Mouse (Mus musculus): Measurements from ENCODE around the gene Lats2. TPM values are rescaled to one million over a fixed set of nuclear protein-coding genes. Genes with fewer than 3 reads are reported as not detected.
"Not testable (repeated sequence)": the region's sequence is repeated elsewhere in the genome, so short reads cannot be mapped to it uniquely, and the experiment has no call there.

Lats2 gene
- total RNA-seq (2015) (9.3 and 16.9 TPM in 2 replicates), total RNA-seq (2017) (8.1 and 8.2 TPM in 2 replicates)

- no peak for ATAC-seq (replicated peaks; ENCODE audit: poor library complexity)
Measured at GRCm38 (mm10) chr14:57758237-57758636, at the start of gene Lats2. TSS of gene Lats2 (minus strand) at chr14:57758388.

- no peak for ATAC-seq (replicated peaks; ENCODE audit: poor library complexity)
Measured at GRCm38 (mm10) chr14:57803731-57804130, 45.5 kb upstream of the Lats2 start.

GRCm38 (mm10) chr14:57797991-57798931, 40.1 kb upstream of the Lats2 start, which contains the start of gene Sap18:
TSS of gene Sap18 (plus strand) at chr14:57798180.
- ATAC-seq (replicated peaks; ENCODE audit: poor library complexity) = peak; percentile 100

- ATAC-seq (replicated peaks; ENCODE audit: poor library complexity) = no peak; the same call in 1 of the 2 replicates
Measured at GRCm38 (mm10) chr14:57797551-57797950, 39.4 kb upstream of the Lats2 start.

- ATAC-seq (replicated peaks; ENCODE audit: poor library complexity) = no peak
Measured at GRCm38 (mm10) chr14:57791171-57791570, 33.0 kb upstream of the Lats2 start.

- ATAC-seq (replicated peaks; ENCODE audit: poor library complexity) = no peak
Measured at GRCm38 (mm10) chr14:57789759-57790158, 31.6 kb upstream of the Lats2 start.

- no peak for ATAC-seq (replicated peaks; ENCODE audit: poor library complexity)
Measured at GRCm38 (mm10) chr14:57789311-57789710, 31.1 kb upstream of the Lats2 start.

- no peak for ATAC-seq (replicated peaks; ENCODE audit: poor library complexity)
Measured at GRCm38 (mm10) chr14:57787406-57787805, 29.2 kb upstream of the Lats2 start.

GRCm38 (mm10) chr14:57772157-57772815, 14.1 kb upstream of the Lats2 start:
- peak; percentile 88 for ATAC-seq (replicated peaks; ENCODE audit: poor library complexity)

GRCm38 (mm10) chr14:57769102-57769501, 10.9 kb upstream of the Lats2 start:
- ATAC-seq (replicated peaks; ENCODE audit: poor library complexity) = peak; percentile 61

GRCm38 (mm10) chr14:57760447-57761412, 2.5 kb upstream of the Lats2 start:
- no peak for ATAC-seq (replicated peaks; ENCODE audit: poor library complexity)

GRCm38 (mm10) chr14:57756094-57756493, 2.1 kb downstream of the Lats2 start:
- peak; percentile 66 for ATAC-seq (replicated peaks; ENCODE audit: poor library complexity)

GRCm38 (mm10) chr14:57755661-57756060, 2.5 kb downstream of the Lats2 start:
- ATAC-seq (replicated peaks; ENCODE audit: poor library complexity) = peak; percentile 32; the same call in 1 of the 2 replicates

GRCm38 (mm10) chr14:57753351-57753992, 4.7 kb downstream of the Lats2 start:
- peak; percentile 78 for ATAC-seq (replicated peaks; ENCODE audit: poor library complexity)

GRCm38 (mm10) chr14:57751006-57751405, 7.2 kb downstream of the Lats2 start:
- ATAC-seq (replicated peaks; ENCODE audit: poor library complexity) = not testable (repeated sequence)

GRCm38 (mm10) chr14:57749501-57749900, 8.7 kb downstream of the Lats2 start:
- ATAC-seq (replicated peaks; ENCODE audit: poor library complexity) = no peak

- ATAC-seq (replicated peaks; ENCODE audit: poor library complexity) = peak; percentile 77
Measured at GRCm38 (mm10) chr14:57746001-57746771, 12.0 kb downstream of the Lats2 start, which contains the start of gene Gm49361. TSS of gene Gm49361 (minus strand) at chr14:57746103.

- ATAC-seq (replicated peaks; ENCODE audit: poor library complexity) = peak; percentile 2; the same call in 1 of the 2 replicates
Measured at GRCm38 (mm10) chr14:57745291-57745969, 12.8 kb downstream of the Lats2 start.
